16 mouse cellular contexts compared by ENCODE assay signal in the genomic region with DNA sequence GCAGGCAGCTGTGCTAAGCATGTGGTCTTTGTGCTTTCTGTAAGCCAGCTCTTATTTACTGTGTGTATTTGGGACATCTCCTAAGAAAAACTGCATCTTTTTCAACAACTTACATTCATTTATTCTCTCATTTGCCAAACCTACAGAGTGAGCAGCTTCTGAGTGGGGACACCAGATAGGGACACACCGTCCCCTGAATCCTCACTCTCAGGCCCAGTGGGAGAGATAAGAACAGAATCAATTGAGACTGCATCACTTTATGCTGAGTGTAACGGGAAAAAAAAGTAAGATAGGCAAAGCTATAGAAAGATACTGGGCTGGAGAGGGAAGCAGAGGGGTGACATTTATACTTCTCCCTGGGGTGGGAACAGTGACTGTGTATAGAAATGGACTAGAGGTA. TPM values are rescaled to one million over a fixed set of nuclear protein-coding genes. Genes with fewer than 3 reads are reported as not detected.
"Had no signal": no experiment of that assay in that cellular context is flagged by ENCODE, and none has a peak within 500 bp of the region (broad histone marks: within the 10 kb centered on the region; RNA-seq: fewer than 3 reads in every experiment).

No protein-coding gene starts in this region.

- DNase-seq: retina, postnatal 1 day; right cerebral cortex, adult 18-20 months; right cerebral cortex, postnatal 14 days; right cerebral cortex, postnatal 25 days; right cerebral cortex, postnatal 4 days; spleen, adult 18-20 months; thymus, adult 18-20 months; thymus, adult 2 months; thymus, postnatal 14 days; thymus, postnatal 25 days; thymus, postnatal 36 days; thymus, postnatal 4 days had no signal

RNA-seq across cellular contexts. Expression of a gene that starts 46.0 kb away (rescaled TPM):
- total RNA-seq: neutrophil, adult 5-6 weeks had no signal
- polyA plus RNA-seq: spleen, adult 2 months; stomach, embryonic 14.5 days; testis, adult 2 months had no signal
